Mouse (Mus musculus) hindbrain, embryonic 11.5 days (tissue): ENCODE data around the gene Fam3c. TPM values are rescaled to one million over a fixed set of nuclear protein-coding genes. Genes with fewer than 3 reads are reported as not detected.

Source experiments
- ATAC-seq: fragments of 200-750 bp; cut with Nextera tagmentation; 2 replicates; pipeline ENCODE4 v1.8.0; 2017; ENCODE audit warnings: mild to moderate bottlenecking, moderate TSS enrichment, moderate library complexity; ENCODE audit not compliant: low FRiP score
- DNase-seq: peaks from one replicate; pipeline ENCODE4 v3.0.0-alpha.2; 2015; ENCODE audit warnings: low spot score
- H3K27ac ChIP-seq: fragments of 300-500 bp; sonication (generic); 2 replicates; pipeline ENCODE4 v1.5.1; 2014; ENCODE audit warnings: mild to moderate bottlenecking, low read depth, low read length
- H3K27me3 ChIP-seq: fragments of 300-500 bp; sonication (generic); 2 replicates; pipeline ENCODE4 v1.6.1; 2014; ENCODE audit warnings: mild to moderate bottlenecking, low read length, moderate library complexity, mixed read lengths; ENCODE audit not compliant: control insufficient read depth, insufficient read depth
- H3K36me3 ChIP-seq: fragments of 300-500 bp; sonication (generic); 2 replicates; pipeline ENCODE4 v1.6.1; 2014; ENCODE audit warnings: mild to moderate bottlenecking, low read length, moderate library complexity, mixed read lengths; ENCODE audit not compliant: control insufficient read depth, insufficient read depth
- H3K4me1 ChIP-seq: fragments of 300-500 bp; sonication (generic); replicated peaks from 2 replicates; pipeline ENCODE4 v1.6.1; 2014; ENCODE audit warnings: low read length, mixed read lengths; ENCODE audit not compliant: control insufficient read depth, insufficient read depth
- H3K4me2 ChIP-seq: fragments of 300-500 bp; sonication (generic); replicated peaks from 2 replicates; pipeline ENCODE4 v1.6.1; 2014; ENCODE audit warnings: mild to moderate bottlenecking, low read depth, low read length
- H3K4me3 ChIP-seq: fragments of 300-500 bp; sonication (generic); 2 replicates; pipeline ENCODE4 v1.5.1; 2014; ENCODE audit warnings: low read depth, low read length
- H3K9ac ChIP-seq: fragments of 300-500 bp; sonication (generic); 2 replicates; pipeline ENCODE4 v1.6.1; 2014; ENCODE audit warnings: low read depth, low read length
- H3K9me3 ChIP-seq: fragments of 300-500 bp; sonication (generic); 2 replicates; pipeline ENCODE4 v1.6.1; 2016; ENCODE audit warnings: low read length; ENCODE audit not compliant: control insufficient read depth
- WGBS: fragments of 180-500 bp; shearing (Covaris S2); extraction: QIAGEN DNeasy Blood & Tissue Kit; methylation state at CpG from one replicate; pipeline ENCODE4 v1.1.7; 2014; 5-methylcytosine and 5-hydroxymethylcytosine counted together
- polyA plus RNA-seq: library from polyadenylated mRNA; unstranded; fragments of >200 nt; fragmentation: Nextera tagmentation; extraction: Ambion mirVana; gene quantifications from 2 replicates; pipeline ENCODE4 v1.2.1, GENCODE M21; 2014

Fam3c gene
- polyA plus RNA-seq, 1 experiment from 2014 or later: 35.5 TPM

- no peak for ATAC-seq
- Histone ChIP-seq H3K27me3 (no peaks in the 10 kb centered on the region), H3K36me3 (no peaks in the 10 kb centered on the region), H3K4me2 (no peak overlapping the region), H3K4me1 (no peaks in the 10 kb centered on the region), H3K4me3 (no peak overlapping the region), H3K27ac (no peak overlapping the region), H3K9ac (no peak overlapping the region), H3K9me3 (no peaks in the 10 kb centered on the region)
- no peak for DNase-seq
- 46% methylated on average over 3 of the region's 3 CpGs for WGBS
Measured at GRCm38 (mm10) chr6:22361941-22362340, 5.9 kb upstream of the Fam3c start.

- Histone ChIP-seq H3K27me3 (no peaks in the 10 kb centered on the region), H3K9me3 (no peaks in the 10 kb centered on the region), H3K27ac (no peak overlapping the region), H3K4me1 (no peaks in the 10 kb centered on the region), H3K36me3 (no peaks in the 10 kb centered on the region), H3K4me2 (no peak overlapping the region), H3K4me3 (no peak overlapping the region), H3K9ac (no peak overlapping the region)
- ATAC-seq (no peak), DNase-seq (no peak)
- 44% methylated on average over 1 of the region's 1 CpGs for WGBS
Measured at GRCm38 (mm10) chr6:22359019-22359418, 3.0 kb upstream of the Fam3c start.

GRCm38 (mm10) chr6:22357351-22357750, 1.3 kb upstream of the Fam3c start:
- Histone ChIP-seq H3K4me3 (no peak overlapping the region), H3K4me1 (no peaks in the 10 kb centered on the region), H3K9me3 (no peaks in the 10 kb centered on the region), H3K9ac (no peak overlapping the region), H3K4me2 (no peak overlapping the region), H3K27ac (no peak overlapping the region), H3K36me3 (no peaks in the 10 kb centered on the region), H3K27me3 (no peaks in the 10 kb centered on the region)
- 96% methylated on average over 4 of the region's 4 CpGs for WGBS
- DNase-seq (no peak), ATAC-seq (no peak)

GRCm38 (mm10) chr6:22355396-22356085, 502 bp downstream of the Fam3c start:
- peak overlapping the region; percentile 76 for H3K4me3 ChIP-seq
- peak overlapping the region; percentile 87 for H3K9ac ChIP-seq
- no peaks in the 10 kb centered on the region for H3K9me3 ChIP-seq
- no peaks in the 10 kb centered on the region for H3K4me1 ChIP-seq
- H3K36me3 ChIP-seq: no peaks in the 10 kb centered on the region
- 2% methylated on average over 43 of the region's 62 CpGs for WGBS
- DNase-seq: no peak
- H3K4me2 ChIP-seq: peak overlapping the region; percentile 56
- peak overlapping the region; percentile 84 for H3K27ac ChIP-seq
- H3K27me3 ChIP-seq: no peaks in the 10 kb centered on the region
- ATAC-seq: peak; percentile 91

GRCm38 (mm10) chr6:22354675-22355074, 1.4 kb downstream of the Fam3c start:
- no peak for ATAC-seq
- no peak for DNase-seq

GRCm38 (mm10) chr6:22354031-22354430, 2.0 kb downstream of the Fam3c start:
- no peaks in the 10 kb centered on the region for H3K4me1 ChIP-seq
- H3K27ac ChIP-seq: no peak overlapping the region
- ATAC-seq (no peak), DNase-seq (no peak)
- H3K27me3 ChIP-seq: no peaks in the 10 kb centered on the region
- H3K9ac ChIP-seq: no peak overlapping the region
- no peaks in the 10 kb centered on the region for H3K36me3 ChIP-seq
- 81% methylated on average over 1 of the region's 1 CpGs for WGBS
- no peak overlapping the region for H3K4me3 ChIP-seq
- no peak overlapping the region for H3K4me2 ChIP-seq
- H3K9me3 ChIP-seq: no peaks in the 10 kb centered on the region

More at GRCm38 (mm10) chr6:22354675-22355074, 1.4 kb downstream of the Fam3c start:
- no peak overlapping the region for H3K9ac ChIP-seq
- WGBS: 81% methylated on average over 7 of the region's 7 CpGs
- H3K4me2 ChIP-seq: no peak overlapping the region
- no peak overlapping the region for H3K4me3 ChIP-seq
- no peaks in the 10 kb centered on the region for H3K27me3 ChIP-seq
- H3K9me3 ChIP-seq: no peaks in the 10 kb centered on the region
- H3K27ac ChIP-seq: no peak overlapping the region
- H3K4me1 ChIP-seq: no peaks in the 10 kb centered on the region
- H3K36me3 ChIP-seq: no peaks in the 10 kb centered on the region

- H3K9me3 ChIP-seq: no peaks in the 10 kb centered on the region
- no peak overlapping the region for H3K9ac ChIP-seq
- no peaks in the 10 kb centered on the region for H3K4me1 ChIP-seq
- no peak for ATAC-seq
- H3K4me2 ChIP-seq: no peak overlapping the region
- H3K27ac ChIP-seq: no peak overlapping the region
- DNase-seq: no peak
- WGBS: 83% methylated on average over 9 of the region's 9 CpGs
- no peaks in the 10 kb centered on the region for H3K36me3 ChIP-seq
- H3K4me3 ChIP-seq: no peak overlapping the region
- H3K27me3 ChIP-seq: no peaks in the 10 kb centered on the region
Measured at GRCm38 (mm10) chr6:22351551-22351950, 4.5 kb downstream of the Fam3c start.

- Histone ChIP-seq H3K4me3 (no peak overlapping the region), H3K27me3 (no peaks in the 10 kb centered on the region), H3K27ac (no peak overlapping the region), H3K4me1 (no peaks in the 10 kb centered on the region), H3K9ac (no peak overlapping the region), H3K4me2 (no peak overlapping the region), H3K9me3 (no peaks in the 10 kb centered on the region), H3K36me3 (no peaks in the 10 kb centered on the region)
- no peak for DNase-seq
- no peak for ATAC-seq
- WGBS: 72% methylated on average over 4 of the region's 4 CpGs
Measured at GRCm38 (mm10) chr6:22350239-22350571, 5.8 kb downstream of the Fam3c start.

- no peaks in the 10 kb centered on the region for H3K4me1 ChIP-seq
- H3K27ac ChIP-seq: no peak overlapping the region
- no peaks in the 10 kb centered on the region for H3K36me3 ChIP-seq
- no peak overlapping the region for H3K9ac ChIP-seq
- no peaks in the 10 kb centered on the region for H3K9me3 ChIP-seq
- WGBS: 92% methylated on average over 11 of the region's 11 CpGs
- ATAC-seq (no peak), DNase-seq (no peak)
- no peak overlapping the region for H3K4me3 ChIP-seq
- H3K4me2 ChIP-seq: no peak overlapping the region
- no peaks in the 10 kb centered on the region for H3K27me3 ChIP-seq
Measured at GRCm38 (mm10) chr6:22349531-22350238, 6.4 kb downstream of the Fam3c start.
